Mouse (Mus musculus) urinary bladder, postnatal 10 days (tissue): ENCODE data around the gene Znhit3.

ENCODE experiments used
- DNase-seq: peaks from one replicate; pipeline ENCODE4 v3.0.0; 2022; ENCODE audit warnings: low spot score

Znhit3 gene

DNA sequence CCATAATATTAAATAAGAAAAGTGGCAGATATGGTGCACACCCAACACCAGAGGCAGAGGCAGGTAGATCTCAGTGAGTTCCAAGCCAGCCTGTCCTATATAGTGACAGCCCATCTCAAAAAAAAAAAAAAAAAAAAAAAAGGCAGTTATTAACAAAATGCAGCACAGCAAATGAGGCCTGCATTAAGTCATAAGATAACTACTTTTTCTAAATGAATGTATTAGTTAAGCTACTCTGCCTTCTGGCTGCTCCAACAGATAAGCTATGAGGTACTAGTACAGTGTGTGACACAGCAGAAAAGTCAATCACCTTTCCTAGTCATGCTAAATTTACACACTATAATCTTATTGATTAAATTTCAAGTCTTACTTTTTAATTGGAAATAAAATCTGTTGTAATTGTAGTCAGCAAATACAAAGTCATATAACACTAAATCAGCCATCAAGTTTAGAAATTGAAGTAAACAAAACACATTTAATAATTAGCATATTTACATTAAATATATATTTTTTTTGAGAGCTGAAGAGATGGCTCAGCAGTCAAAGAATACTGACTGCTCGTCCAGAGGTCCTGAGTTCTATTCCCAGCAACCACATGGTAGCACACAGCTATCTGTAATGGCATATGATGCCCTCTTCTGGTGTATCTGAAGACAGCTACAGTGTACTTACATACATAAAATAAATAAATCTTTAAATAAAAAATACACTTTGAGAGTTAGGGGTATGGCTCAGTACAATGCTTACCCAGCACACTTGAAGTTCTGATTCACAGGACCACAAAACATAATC, 42.9 kb downstream of the Znhit3 start:
- no peak for DNase-seq

DNA sequence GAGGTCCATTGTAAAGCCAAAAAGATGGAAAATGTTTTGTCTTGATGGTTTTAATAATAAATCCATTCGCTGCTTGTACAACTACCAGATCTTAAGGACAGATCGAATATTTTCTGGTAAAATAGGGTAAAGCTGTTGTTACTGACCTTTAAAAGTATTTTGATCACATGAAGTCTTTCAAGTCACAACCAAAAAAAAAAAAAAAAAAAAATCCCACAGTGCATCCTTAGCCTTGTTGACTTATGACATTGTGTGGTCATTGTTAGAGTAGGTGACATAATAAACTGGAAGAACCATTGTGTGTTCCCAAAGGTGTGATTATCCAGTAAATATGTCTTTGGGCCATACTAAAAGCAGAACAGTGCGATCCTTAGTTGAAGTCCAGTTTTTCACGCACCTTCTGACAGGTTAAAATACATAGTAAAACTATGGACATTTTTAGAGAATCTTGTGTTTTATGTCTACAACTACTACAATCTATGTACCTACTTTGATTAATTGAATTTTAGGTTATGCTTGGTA, 44.6 kb downstream of the Znhit3 start:
- DNase-seq, result no peak

DNA sequence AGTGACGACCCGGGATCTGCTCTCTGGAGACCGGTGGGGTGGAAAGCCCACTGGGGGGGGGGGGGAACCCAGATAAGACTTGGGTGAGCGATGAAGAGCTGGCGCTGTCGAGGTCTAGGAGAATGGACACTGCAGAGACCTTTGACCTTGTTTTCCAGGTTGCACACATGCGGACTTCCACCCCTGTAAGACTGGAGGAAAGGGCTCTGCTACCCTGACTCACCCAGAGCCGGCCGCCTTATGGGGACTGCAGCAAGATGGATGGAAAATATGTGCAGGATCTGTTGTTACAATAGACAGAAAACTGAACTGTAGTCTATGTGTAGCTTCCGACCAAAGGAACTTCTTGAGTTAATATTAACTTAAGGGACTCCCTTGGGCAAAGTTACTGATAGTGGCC, 45.1 kb downstream of the Znhit3 start:
- DNase-seq, result no peak

DNA sequence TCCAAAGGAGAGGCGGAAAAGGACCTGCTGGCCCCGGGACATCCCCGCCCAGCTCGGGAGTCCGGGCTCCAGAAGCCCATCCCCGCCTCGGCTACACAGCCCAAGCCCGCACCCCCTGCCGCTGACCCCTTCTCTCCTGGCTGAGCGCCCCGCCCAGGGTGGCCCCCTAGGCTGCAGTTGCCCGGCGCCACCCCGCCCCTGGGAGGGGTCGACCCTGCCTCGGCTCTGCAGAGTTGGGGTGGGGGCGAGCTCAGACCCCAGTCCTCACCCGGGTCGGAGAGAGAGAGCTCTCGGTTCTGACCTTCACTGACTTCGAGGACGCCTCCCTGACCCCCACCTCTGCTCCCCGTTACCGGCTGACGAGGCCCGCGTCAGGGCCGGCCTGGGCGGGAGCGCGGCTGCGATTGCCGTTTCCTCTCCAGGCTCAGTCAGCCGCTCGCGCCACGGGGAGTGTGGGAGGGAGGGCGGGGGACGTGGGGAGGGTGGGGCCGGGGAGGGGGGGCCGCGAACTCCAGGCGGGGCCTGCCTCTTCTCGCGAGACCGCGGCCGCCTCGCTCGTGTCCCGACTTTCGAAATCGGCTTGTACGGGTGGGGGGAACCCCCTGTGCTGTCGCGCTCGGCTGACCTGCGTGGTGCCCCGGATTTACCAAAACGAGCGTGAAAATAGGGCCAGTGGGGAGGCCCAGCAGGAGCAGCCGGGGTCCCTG, 45.7 kb downstream of the Znhit3 start, which contains the start of gene Ggnbp2:
Ggnbp2 (minus strand) TSS at position 481 of the 707 bp plus-strand sequence.
- DNase-seq, result peak; percentile 82

DNA sequence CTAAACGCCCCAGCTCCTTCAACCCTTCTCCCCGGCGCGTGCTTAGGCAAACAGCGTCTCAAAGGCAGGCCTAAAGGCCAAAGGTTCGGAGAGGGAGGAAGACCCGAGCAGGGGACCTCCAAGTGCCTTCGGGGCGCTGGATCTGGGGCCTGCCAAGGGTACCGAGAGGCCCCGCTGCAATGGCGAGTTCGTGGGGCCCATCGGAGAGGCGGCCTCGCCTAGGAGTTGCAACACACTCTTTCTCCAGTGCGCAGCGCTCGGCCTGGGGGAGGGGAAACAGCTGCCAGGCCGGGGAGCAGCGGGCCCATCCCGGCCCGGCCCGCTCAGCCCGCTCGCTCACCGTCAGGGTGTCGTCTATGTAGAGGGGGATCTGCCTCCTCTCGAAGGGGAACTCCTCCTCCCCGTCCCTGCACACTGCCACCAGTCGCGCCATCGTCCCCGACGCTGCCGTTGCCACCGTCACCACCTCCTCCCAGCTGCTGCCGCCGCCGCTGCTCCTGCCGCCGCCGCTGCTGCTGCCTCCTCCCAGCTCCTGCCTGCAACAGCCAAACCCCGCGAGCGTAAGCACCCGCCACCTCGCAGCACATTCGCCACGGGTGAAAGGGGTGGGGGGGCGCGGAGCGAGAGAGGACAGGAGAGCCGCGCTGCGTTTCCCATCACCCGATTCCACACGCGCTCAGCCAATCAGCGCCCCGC, 46.5 kb downstream of the Znhit3 start:
- peak; percentile 81 for DNase-seq

DNA sequence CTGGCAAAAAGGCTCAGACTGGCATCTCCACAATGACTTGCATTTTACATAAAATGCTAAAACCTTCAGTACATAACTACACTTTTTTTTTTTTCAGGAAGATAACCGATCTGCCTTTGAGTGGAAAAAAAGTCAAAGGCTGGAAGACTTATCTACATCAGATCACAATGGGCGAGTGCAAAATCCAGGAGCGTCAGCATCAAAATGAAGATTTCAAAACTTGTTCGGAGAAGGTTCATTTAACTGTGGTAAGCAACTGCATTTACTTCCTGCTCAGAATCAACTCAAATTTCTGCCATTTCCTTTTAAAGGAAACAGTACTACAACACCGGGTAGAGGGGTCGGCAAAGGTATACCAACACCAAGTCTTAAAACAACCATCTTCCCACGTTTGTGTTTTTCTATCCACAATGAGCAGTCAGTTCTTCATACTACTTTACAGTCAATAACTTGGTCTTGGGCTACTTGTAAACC, 47.3 kb downstream of the Znhit3 start:
- DNase-seq, result no peak

DNA sequence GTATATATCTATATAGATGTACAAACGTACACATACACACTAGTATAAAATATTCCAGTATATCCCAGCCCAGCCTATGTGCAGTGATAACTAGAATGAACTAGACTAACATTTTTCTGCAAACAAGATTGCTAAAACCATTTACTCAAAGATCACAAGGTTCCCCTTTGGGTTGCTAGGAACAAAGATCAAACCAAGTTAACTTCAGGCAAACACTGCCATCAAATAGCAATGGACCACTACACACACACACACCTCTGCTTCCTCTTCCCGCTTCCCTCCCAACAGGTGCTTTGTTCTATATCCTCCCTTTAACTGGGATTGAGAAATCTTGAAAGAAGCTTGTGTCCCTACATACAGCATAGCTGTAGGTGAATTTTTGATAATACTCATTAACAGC, 48.6 kb downstream of the Znhit3 start:
- no peak for DNase-seq

DNA sequence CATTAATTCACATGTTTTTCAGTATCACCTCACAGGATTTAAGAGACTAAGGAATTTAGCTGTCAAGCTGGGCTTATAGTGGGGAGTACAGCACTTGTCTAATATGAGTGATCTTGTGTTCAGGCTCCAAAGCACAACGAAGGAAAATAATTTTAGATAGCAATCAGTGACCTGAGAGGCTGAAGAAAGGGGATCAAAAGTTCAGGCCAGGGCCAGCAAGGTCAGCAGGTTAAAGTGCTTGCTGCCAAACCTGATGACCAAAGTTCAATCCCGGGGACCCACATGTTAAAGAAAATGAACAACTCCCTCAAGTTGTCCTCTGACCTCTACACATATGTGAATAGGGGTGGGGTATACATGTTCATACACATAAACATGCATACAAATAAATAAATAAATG, 50.9 kb downstream of the Znhit3 start:
- DNase-seq, result no peak
